Mouse (Mus musculus) heart, adult 18-20 months (tissue): ENCODE measurements around the gene Dph6. TPM values are rescaled to one million over a fixed set of nuclear protein-coding genes. Genes with fewer than 3 reads are reported as not detected.

Experiments used
- DNase-seq, 2 experiments: peaks; one replicate each; pipeline ENCODE4 v3.0.0; 2021 to 2022; ENCODE audit warnings: mixed read lengths in 1 of 2
- total RNA-seq, 2 experiments: library from RNA; stranded (reverse); gene quantifications; 2 replicates each; pipeline ENCODE4 v1.2.3; 2021

Gene Dph6
- total RNA-seq, 2 experiments from 2014 or later = 7.3 to 9.3 TPM

DNA sequence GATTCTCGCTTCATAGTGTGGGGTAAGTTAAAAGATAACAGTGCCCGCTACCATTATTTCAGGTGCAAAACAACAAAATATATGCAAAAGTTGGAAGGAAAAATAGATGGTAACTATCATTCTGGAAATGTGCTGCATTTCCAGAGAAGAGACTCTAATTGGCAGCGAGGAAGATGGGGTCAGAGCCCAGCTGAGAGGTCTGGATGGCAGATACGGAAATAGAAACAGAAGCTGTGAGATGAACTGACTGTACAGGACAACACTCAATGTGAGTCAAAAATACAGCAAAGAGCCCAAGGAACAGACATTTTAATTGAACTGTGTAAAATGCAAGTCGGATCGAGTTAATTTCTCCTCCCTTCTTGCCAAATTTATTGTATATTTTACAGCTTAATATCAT is 114.3 kb downstream of the Dph6 start:
- no peak for DNase-seq

DNA sequence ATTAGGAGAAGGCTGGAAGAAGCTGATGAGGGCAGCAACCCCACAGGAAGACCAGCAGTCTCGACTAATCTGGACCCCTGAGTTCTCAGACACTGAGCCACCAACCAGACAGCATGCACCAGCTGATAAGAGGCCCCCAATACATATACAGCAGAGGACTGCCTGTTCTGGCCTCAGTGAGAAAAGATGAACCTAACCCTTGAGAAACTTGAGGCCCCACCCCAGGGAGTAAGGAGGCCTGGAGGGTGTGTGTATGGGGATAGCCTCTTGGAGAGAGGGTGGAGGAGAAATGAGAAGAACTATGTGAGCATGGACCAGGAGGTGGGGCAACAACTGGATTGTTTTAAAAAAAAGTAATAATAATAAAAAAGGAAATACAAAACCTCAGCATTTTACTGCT is 118.7 kb downstream of the Dph6 start:
- DNase-seq = no peak

DNA sequence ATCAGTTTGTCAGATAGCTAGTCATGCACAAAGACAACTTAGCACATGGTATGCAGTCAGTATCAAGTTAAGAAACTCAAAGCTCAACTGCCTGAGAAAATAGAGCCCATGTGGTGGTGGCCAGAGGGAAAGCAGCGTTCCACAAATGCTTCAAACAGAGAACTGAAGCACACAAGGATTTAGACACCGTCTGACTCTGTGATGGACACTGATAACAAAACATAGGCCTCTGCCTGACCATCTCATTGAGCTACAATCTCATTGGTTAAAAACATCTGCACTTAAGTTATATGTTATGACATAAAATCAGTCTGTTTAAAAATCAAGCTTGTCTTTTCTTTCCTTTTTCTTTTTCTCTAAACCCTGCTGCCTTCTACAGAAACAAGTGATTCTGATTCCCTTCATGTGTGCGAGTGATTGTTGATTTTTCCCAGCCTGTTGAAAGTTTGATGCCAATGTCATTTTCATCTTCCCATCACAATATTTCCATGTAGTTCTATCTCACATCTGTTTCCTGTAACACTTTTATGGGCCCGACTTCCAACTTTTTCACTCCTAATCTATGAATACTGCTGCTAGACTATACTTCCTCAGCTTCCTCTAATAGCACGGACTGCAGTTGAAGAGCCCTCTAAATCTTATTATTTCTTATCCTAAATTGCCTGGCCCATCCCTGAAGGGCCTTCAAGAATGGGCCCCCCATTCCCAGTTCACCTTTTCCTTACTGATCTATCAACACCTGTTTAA is 123.6 kb downstream of the Dph6 start:
- DNase-seq = no peak

DNA sequence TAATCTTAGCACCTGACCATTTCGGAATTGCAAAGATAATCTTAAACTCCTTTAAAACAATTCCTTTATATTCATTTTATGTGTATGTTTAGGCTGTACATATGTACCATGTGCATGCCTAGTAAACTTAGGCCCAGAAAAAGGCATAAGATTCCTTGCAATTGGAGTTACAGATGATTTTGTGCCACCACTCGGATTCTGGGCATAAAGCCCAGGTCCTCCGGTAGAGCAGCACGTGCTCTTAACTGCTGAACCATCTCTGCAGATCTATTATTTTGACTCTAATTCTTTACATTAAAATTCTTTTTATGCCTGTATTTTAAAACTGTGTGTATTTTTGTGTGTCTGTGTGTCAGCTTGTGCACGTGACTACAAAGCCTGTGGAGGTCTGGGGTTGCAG is 134.3 kb downstream of the Dph6 start:
- no peak for DNase-seq

DNA sequence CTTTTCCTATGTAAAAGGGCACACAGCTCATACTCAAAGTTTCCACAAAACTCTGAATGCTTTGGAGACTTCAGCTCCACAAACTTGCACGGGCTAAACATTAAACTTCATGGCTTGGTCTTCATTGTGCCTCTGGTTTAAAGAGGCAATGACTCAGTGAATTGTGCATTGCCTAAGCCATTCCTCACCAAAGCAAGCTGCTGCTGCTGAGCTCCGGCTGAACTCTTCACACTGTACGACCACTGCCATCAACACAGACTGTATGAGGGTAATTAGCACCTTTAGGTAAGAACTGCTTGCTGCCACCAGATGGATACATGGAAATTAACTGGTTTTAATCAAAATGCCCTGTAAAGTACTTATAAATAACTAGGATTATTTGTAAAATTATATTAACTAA is 134.9 kb downstream of the Dph6 start:
- DNase-seq = no peak

DNA sequence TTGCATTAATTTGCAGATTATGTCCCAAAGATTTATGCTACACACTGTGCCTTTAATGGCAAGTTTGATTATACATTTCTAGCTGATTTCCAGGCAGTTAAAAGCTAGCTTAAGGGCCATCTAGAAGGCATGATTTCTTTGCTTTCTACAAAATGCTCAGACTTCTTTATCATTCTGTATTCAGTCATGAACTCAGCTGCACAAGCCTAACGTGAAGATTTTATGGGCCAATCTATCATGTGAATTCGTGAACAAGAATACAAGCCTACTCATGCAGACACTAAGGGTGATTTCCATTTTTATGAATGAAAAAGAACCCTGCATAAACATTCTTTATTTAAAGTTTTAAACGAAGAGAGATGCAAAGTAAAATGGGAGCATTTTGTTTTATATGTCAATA is 162.4 kb downstream of the Dph6 start:
- no peak for DNase-seq

DNA sequence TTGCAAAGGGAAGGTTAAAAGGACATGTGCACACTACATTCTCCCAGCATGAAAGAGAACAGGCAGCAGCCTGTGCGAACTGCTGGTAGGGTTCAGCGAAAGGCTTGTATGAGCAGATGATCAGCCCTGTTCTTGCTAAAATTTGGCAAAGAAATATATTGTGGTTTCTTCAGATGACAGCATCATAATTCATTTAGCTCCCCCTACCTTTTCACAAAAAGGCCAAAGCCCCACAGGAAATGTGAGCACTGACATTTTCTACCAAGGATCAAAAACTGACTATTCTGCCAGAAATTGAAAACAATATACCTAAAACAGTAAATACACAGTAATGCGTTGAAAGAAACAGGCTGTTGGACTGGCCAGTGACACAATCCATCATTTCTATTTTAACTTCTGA is 162.9 kb downstream of the Dph6 start:
- DNase-seq = no peak

DNA sequence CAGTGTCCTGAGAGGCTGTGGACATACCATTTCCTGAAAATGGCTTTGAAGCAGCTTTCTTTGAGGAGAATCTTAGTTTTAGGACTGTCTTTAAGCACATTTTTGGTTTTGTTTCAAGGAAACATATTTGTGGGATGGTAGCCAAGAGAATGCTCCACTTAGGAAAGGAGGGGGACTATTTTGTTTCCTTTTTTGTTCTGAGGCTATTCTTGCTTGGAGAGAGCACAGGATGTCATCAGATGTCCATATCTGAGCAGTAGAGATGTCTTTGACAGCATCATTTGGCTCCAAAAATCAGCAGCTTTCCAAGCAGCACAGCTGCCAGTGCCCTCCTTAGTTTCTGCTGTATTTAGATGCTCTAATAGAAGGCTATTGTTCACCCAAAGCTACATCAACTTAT is 167.8 kb downstream of the Dph6 start:
- no peak for DNase-seq
